Mouse (Mus musculus) kidney, postnatal 14 days (tissue): Measurements from ENCODE around the gene Alg1.

Source experiments
- DNase-seq: peaks from one replicate; pipeline ENCODE4 v3.0.0; 2022; ENCODE audit warnings: mixed read lengths

The Alg1 gene

DNA sequence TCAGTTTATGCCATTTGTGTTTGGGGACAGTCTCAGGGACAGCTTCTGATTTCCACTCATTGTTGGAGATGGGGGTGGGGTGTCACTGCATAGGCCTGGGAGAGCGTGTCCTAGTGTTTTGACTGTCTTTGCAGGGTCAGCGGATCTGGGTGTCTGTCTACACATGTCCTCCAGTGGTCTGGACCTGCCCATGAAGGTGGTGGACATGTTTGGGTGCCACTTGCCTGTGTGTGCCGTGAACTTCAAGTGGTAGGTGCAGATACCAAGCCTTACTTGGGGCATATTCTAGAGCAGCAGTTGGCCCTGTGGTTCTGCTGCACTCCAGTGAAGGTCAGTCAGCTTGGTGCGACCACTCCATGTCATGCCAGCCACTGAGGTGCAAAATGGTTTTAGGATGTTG lies 8.9 kb downstream of the Alg1 start:
- no peak for DNase-seq

GRCm38 (mm10) chr16:5242882-5243281 lies 9.5 kb downstream of the Alg1 start:
- DNase-seq = no peak

DNA sequence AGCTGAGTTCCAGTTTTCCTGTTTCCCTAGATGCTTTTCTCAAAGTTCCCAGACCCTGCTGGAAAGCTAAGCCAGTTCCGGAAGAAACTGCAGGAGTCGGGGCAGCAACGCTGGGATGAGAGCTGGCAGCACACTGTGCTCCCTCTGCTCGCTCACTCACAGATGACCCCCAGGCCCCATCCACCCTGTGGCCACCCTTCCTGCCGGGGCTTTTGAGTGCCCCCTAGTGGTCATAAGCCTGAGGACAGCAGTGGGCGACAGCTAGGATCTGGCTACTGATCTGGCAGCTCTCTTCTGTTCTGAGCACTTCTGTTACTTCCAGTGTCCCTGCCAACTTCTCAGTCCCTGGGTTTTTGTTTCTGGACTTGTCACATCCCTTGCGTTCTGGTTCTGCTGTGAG lies 11.0 kb downstream of the Alg1 start:
- peak; percentile 74 for DNase-seq

DNA sequence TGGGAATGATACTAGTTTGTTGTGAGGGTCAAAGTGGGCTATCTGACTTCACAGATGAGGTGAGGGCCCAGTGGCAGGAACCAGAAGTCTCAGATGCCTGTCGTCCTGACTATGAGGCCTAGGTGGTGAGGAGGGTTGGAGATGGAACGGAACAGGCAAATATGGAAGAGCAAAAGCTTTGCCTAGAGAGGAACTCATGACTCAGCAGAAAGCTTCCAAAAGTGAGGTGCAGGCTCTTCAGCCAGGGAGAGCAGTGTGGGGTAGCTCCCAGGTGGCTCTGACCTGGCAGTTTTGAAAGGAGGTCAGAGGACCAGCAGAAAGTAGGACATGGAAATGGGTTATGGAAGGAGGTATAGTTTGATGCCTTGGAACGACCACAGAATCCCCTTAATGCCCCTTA lies 17.5 kb downstream of the Alg1 start:
- DNase-seq = no peak

DNA sequence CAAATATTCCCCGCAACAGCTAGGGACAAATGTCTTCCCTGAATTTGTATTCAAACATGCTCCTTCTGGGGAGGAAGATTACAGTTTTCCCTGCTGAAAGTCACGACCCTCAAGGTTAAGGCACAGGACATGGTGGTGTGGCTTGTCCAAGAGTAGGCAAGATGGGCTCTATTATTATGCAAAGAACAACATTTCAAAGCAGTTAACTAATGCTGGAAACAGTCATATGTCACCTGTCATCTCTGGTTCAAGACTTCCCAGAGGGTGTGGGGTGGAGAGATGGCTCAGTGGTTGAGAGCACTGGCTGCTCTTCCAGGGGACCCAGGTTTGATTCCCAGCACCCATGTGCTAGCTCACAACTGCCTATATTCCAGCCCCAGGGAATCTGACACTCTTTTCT lies 18.8 kb downstream of the Alg1 start:
- DNase-seq = no peak

GRCm38 (mm10) chr16:5254346-5255025 lies 21.1 kb downstream of the Alg1 start:
- peak; percentile 84 for DNase-seq

DNA sequence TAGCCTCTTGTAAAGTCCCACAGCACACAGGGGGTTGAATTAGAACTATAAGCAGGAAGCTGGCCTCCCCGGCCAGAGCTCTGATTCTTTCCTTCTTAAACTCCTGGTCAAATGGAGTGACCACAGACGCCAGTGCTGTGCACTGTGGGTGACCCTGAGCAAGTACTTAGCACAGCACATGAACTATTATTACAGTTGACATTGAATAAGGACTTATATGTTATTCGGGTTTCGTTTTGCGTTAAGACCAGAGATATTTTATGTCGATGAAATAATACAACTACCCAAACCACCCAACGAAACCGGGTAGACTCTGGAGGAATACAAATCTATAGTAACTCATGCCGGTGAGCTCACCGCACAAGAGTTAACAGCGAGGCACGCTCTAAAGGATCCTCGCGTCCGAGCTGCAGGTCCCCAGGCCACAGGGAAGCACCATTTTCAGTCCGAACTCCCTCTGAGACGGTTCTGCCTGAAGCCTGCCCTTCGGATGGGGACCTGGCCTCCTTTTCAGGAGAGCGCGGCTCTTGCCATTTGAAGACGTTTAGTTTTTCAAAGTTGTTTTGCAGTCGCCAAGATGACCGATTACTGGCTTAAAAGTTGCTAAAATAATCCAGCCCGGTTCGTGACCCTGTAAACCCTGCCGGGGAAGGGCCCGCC lies 21.8 kb downstream of the Alg1 start:
- no peak for DNase-seq

GRCm38 (mm10) chr16:5255779-5256496 lies 22.5 kb downstream of the Alg1 start, which contains the start of gene Eef2kmt:
Eef2kmt (minus strand) TSS chr16:5255983.
- DNase-seq = peak; percentile 99

- DNase-seq = no peak
These were observed 29.7 kb downstream of the Alg1 start for GRCm38 (mm10) chr16:5263156-5263555.

DNA sequence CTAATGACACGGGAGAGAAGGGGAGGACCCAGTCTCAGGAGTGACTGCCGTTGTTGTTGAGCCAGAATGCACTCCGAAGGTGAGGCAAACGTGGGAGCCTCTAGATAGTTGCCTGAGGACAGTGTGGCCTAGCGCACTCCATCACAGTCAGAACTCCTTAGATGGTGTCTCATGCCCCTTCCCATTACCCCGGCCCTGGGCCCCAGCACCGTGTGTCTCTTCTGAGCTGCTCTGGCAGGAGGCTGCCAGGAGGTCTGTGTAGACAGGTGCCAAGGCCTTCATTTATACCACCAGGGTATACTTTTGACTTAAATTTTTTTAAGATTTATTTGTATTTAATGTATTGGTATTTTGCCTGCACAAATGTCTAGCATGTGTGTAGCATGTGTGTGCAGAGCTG lies 30.5 kb downstream of the Alg1 start:
- DNase-seq = no peak

DNA sequence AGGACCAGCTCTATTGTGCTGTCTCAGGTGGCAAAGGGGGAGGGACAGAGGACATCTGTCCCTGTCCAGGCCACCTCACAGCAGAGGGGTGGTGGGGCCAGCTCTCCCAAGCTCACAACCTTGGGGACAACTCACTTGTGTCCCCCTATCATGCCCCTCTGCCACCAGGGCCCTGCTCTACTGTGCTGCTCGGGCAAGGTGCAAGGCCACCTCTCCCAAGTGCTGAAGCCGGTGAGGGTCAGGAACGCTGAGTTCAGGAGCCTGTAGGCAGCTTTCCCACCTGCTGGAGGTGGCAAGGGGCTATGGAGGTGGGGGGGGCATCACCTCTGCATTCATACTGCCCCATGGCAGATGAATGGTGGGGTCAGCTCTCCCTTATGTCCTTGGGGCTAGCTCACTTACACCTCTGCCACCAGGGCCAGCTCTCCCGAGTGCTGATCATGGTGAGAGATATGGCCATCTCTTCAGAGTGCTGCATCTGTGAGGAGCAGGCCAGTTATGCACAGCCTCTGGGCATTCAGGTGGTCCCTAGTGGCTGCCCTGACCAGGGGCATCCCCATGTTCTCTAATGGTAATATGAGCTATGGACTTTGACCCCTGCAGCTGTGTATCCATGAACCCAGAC lies 38.1 kb downstream of the Alg1 start:
- DNase-seq = no peak

- DNase-seq = no peak
These were observed 39.0 kb downstream of the Alg1 start for GRCm38 (mm10) chr16:5272371-5272770.

DNA sequence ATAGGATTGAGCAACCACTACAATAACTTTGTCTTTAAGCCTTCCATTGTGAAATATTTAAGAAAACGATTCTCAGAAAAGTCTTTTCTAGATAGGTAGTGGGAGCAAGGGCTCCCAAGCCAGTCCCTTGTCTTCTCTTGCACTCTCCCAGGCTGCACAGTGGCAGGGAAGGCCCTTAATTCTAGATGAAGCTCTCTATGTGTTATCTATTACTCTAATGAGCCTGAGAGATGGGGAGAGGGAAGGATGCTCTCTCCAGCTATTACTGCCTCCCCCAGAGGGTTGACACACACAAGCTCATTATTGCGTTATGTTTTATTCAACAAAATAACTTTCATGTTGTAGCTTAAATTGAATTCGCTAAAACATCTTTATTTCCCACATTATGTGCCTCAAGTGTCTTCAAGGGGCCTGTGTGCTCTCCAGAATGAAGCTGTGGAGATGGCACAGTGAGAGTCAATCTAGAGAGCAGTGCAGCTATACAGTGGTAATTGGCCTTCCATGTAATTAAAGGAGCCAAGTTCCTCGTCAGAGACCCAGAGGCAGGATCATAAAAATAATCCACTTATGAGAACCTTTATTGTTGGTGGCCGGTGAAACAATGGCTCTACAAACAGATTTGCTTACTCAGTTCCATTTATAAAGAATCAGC lies 46.3 kb downstream of the Alg1 start:
- no peak for DNase-seq

DNA sequence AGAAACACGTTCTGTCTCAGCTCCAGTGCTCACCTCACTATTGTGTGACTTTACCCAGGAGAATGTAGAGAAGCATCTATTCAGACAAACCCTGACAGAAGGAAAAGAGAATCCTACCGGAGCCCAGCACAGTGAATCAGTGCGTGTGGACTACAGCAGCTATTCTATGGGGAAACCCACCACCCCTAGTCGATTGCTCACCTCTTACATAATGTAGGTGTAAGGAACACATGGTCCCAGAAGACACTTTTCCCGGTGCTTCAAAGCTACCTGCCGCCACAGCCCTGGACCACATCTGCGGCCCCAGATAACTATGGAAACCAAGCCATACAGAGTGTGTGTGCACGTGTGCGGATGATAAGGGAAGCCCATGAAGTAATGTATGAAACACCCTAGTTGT lies 49.3 kb downstream of the Alg1 start:
- DNase-seq = no peak

GRCm38 (mm10) chr16:5285376-5285775 lies 52.0 kb downstream of the Alg1 start:
- DNase-seq = no peak
